Mouse (Mus musculus): Measurements from ENCODE around the gene Dazap2. TPM values are rescaled to one million over a fixed set of nuclear protein-coding genes. Genes with fewer than 3 reads are reported as not detected.

The Dazap2 gene
- 214 and 220 TPM in 2 replicates for polyA plus RNA-seq (2012; rRNA removed)

DNA sequence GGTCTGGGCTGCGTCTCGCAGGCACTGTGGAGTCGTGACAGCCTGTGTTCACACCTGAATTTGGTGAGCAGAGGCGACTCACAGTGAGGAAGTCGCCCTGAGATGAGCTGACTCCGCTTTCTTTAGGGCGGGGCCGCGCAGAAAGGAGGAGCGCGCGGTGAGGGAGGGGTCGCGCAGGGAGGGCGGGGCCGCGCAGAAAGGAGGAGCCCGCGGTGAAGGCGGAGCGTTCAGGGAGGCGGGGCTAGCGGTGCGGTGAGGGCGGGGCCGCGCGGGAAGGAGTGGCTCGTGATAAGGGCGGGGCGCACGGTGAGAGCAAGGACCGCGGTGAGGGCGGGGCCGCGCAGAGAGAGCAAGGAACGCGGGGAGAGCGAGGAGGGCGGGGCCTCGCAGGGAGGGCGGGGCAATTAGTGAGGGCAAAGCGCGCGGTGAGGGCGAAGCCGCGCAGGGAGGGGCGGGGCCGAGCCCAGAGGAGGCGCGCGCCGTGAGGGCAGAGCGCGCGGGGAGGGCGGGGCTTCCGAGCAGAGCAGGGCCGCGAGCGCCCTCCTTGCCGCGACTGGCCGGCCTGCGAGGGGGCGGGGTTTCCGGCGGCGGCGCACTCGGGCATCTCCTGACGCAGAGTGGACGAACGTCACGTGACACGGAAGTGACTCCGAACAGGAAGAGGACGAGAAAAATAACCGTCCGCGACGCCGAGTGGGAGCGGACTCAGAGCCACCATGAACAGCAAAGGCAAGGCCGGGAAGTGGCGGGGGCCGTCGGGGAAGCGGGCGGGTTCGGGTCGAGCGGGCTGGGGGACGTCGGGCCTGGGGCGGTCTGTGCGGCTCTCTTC lies at the start of gene Dazap2:
Gene Dazap2 (plus strand): TSS at position 354 of the 829 bp plus-strand sequence.
- TF ChIP-seq CTCF (IDR thresholded peaks at IDR 0.05; ENCODE audit: borderline replicate concordance, insufficient read depth, low read depth, low read length) (no peak), POLR2A (IDR thresholded peaks at IDR 0.05; ENCODE audit: borderline replicate concordance, insufficient read depth, low read length) (peak; percentile 92)

DNA sequence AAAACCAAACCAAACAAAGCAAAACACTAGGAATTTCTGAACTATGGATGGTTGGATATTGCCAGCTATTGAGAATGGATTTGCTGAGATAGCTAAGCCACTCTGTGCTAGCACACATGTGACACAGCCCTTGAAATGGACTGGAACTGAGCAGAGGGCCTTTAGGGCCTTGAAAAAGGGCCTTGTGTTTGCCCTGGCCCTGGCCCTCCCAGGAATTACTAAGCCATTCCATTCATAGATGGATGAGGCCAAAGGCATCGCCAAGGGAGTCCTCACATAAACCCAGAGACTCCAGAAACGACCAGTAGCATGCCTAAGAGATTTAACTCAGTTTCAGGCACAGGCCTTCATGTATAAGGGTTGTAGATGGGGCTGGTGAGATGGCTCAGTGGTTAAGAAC lies 48.6 kb upstream of the Dazap2 start:
- Histone ChIP-seq H3K27me3 (ENCODE audit: control insufficient read depth, insufficient read depth, low read length) (no peaks in the 10 kb centered on the region), H3K4me3 (replicated peaks; ENCODE audit: insufficient read depth, low read depth, low read length) (no peak overlapping the region), H3K4me1 (ENCODE audit: control insufficient read depth, insufficient read depth, low read length) (no peaks in the 10 kb centered on the region), H3K27ac (ENCODE audit: insufficient read depth, low read length) (no peak overlapping the region)
- no peak for DNase-seq
- WGBS: 62% methylated on average over 2 of the region's 2 CpGs
- no peak for TF ChIP-seq POLR2A (IDR thresholded peaks at IDR 0.05; ENCODE audit: borderline replicate concordance, insufficient read depth, low read length)
- TF ChIP-seq CTCF (IDR thresholded peaks at IDR 0.05; ENCODE audit: borderline replicate concordance, insufficient read depth, low read depth, low read length): no peak

More for the DNA sequence above, at the start of gene Dazap2:
- DNase-seq: peak; percentile 98
- Histone ChIP-seq H3K4me1 (ENCODE audit: control insufficient read depth, insufficient read depth, low read length) (no peaks in the 10 kb centered on the region), H3K4me3 (replicated peaks; ENCODE audit: insufficient read depth, low read depth, low read length) (peak within 1 kb of the TSS; percentile 91), H3K27ac (ENCODE audit: insufficient read depth, low read length) (peak within 1 kb of the TSS; percentile 92), H3K27me3 (ENCODE audit: control insufficient read depth, insufficient read depth, low read length) (no peaks in the 10 kb centered on the region)
- 1% methylated on average over 88 of the region's 99 CpGs for WGBS

DNA sequence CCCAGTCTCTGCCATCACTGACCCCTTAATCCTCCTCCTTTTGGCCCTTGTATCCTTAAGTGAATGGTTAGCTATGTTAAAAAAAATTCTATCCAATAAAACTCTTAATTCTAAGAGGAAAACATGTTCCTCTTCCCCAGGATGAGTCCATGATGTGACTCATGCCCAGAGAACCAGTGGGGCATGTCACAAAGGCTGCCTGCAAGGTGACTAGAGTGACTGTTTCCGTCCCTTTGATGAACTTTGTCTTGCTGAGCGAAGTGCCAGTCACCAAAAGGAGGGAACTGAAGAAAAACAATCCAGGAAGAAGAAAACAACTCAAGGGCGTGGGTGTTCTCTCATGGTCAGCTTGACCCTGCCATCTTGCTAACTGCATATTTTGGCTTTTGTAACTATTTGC lies 45.9 kb upstream of the Dazap2 start:
- TF ChIP-seq CTCF (IDR thresholded peaks at IDR 0.05; ENCODE audit: borderline replicate concordance, insufficient read depth, low read depth, low read length): no peak
- TF ChIP-seq POLR2A (IDR thresholded peaks at IDR 0.05; ENCODE audit: borderline replicate concordance, insufficient read depth, low read length): no peak
- no peaks in the 10 kb centered on the region for H3K27me3 ChIP-seq (ENCODE audit: control insufficient read depth, insufficient read depth, low read length)
- DNase-seq: no peak
- 76% methylated on average over 3 of the region's 3 CpGs for WGBS
- H3K27ac ChIP-seq (ENCODE audit: insufficient read depth, low read length): no peak overlapping the region
- no peaks in the 10 kb centered on the region for H3K4me1 ChIP-seq (ENCODE audit: control insufficient read depth, insufficient read depth, low read length)
- H3K4me3 ChIP-seq (replicated peaks; ENCODE audit: insufficient read depth, low read depth, low read length): no peak overlapping the region

DNA sequence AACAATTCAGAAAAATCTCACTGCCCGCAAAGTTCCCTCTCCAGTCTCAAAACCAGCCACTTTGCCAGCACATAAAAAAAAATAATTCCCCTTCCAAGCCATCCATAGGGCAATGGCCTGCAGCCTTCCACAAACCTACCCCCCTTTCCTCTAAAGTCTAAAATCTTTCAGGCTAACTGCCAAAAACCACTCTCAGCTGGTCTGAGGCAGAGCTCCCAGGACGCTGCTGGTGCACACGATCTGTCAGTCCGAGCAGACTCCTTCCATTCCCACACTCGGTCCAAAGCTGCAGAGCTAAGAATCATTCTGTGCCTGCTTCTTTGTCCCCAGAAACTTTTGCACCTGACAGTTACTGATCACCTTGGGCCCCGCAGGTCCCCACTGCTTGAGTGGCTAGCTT lies 41.2 kb upstream of the Dazap2 start:
- WGBS: 27% methylated on average over 6 of the region's 6 CpGs
- TF ChIP-seq POLR2A (IDR thresholded peaks at IDR 0.05; ENCODE audit: borderline replicate concordance, insufficient read depth, low read length) (no peak), CTCF (IDR thresholded peaks at IDR 0.05; ENCODE audit: borderline replicate concordance, insufficient read depth, low read depth, low read length) (no peak)
- H3K27ac ChIP-seq (ENCODE audit: insufficient read depth, low read length): no peak overlapping the region
- H3K27me3 ChIP-seq (ENCODE audit: control insufficient read depth, insufficient read depth, low read length): no peaks in the 10 kb centered on the region
- H3K4me3 ChIP-seq (replicated peaks; ENCODE audit: insufficient read depth, low read depth, low read length): no peak overlapping the region
- peaks cover 10% of the 10 kb centered on the region; the same call in 1 of the 2 replicates for H3K4me1 ChIP-seq (ENCODE audit: control insufficient read depth, insufficient read depth, low read length)
- DNase-seq: no peak

DNA sequence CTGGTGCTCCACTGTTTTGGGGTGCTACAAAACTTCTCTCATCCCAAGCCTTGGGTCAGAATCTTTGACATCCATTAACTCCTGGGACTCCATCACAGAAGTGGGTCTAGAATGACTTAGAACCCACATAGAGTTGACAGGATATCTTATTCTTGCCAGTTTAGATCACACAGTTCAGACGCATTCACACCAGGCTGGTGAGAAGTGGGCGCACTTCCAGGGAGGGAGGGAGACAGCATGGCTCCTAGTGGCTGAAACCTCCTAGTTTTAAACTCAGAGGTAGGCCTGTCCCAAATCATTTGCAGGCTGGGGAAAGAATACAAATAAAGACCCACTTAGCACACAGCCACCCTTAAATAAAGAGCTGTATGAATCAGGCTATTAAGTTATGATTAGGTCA lies 40.8 kb upstream of the Dazap2 start:
- no peak overlapping the region for H3K27ac ChIP-seq (ENCODE audit: insufficient read depth, low read length)
- H3K27me3 ChIP-seq (ENCODE audit: control insufficient read depth, insufficient read depth, low read length): no peaks in the 10 kb centered on the region
- WGBS: 28% methylated on average over 2 of the region's 2 CpGs
- no peak overlapping the region for H3K4me3 ChIP-seq (replicated peaks; ENCODE audit: insufficient read depth, low read depth, low read length)
- peaks cover 10% of the 10 kb centered on the region; the same call in 1 of the 2 replicates for H3K4me1 ChIP-seq (ENCODE audit: control insufficient read depth, insufficient read depth, low read length)
- no peak for TF ChIP-seq CTCF (IDR thresholded peaks at IDR 0.05; ENCODE audit: borderline replicate concordance, insufficient read depth, low read depth, low read length)
- TF ChIP-seq POLR2A (IDR thresholded peaks at IDR 0.05; ENCODE audit: borderline replicate concordance, insufficient read depth, low read length): no peak
- no peak for DNase-seq

DNA sequence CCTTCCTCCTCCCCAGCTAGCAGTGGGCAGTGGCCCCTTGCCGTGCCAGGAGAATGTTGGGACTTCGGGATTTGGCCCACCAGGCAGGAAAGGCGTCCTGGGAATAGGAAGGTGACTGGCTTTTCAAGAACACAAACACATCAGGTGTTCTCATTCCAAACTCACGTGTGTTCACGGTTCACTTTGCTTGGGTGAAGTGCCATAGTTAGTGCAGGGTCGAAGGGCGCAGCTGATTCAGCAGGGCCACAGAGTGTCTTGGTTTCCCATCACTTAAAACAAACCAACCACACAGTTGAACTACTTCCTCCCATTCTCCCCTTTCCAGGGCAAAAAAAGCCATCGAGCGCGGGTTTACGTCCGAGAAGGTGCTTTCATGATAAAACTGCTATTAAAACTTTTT lies 39.8 kb upstream of the Dazap2 start:
- WGBS: 89% methylated on average over 12 of the region's 12 CpGs
- Histone ChIP-seq H3K4me1 (ENCODE audit: control insufficient read depth, insufficient read depth, low read length) (peaks cover 10% of the 10 kb centered on the region; the same call in 1 of the 2 replicates), H3K27me3 (ENCODE audit: control insufficient read depth, insufficient read depth, low read length) (no peaks in the 10 kb centered on the region), H3K4me3 (replicated peaks; ENCODE audit: insufficient read depth, low read depth, low read length) (no peak overlapping the region), H3K27ac (ENCODE audit: insufficient read depth, low read length) (no peak overlapping the region)
- TF ChIP-seq CTCF (IDR thresholded peaks at IDR 0.05; ENCODE audit: borderline replicate concordance, insufficient read depth, low read depth, low read length) (no peak), POLR2A (IDR thresholded peaks at IDR 0.05; ENCODE audit: borderline replicate concordance, insufficient read depth, low read length) (no peak)
- DNase-seq: no peak

DNA sequence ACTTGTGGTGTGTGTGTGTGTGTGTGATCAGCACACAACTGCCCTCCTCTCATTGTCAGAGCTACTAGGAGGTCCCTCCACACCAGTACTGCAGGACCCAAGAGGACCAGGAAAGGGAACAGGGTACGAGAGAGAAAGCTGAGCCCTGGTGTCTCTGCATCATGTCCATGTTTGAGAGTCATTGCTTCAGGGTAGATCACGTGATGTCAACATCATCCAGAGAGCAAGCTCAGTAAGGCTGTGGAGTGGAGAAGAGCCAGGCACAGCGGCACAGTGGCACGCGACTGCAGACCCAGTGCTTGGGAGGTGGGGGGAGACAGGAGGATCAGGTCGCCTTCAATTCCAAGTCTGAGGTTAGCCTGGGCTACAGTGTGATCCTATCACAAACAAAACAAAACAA lies 38.8 kb upstream of the Dazap2 start:
- Histone ChIP-seq H3K27me3 (ENCODE audit: control insufficient read depth, insufficient read depth, low read length) (no peaks in the 10 kb centered on the region), H3K4me1 (ENCODE audit: control insufficient read depth, insufficient read depth, low read length) (peaks cover 10% of the 10 kb centered on the region; the same call in 1 of the 2 replicates), H3K4me3 (replicated peaks; ENCODE audit: insufficient read depth, low read depth, low read length) (no peak overlapping the region), H3K27ac (ENCODE audit: insufficient read depth, low read length) (no peak overlapping the region)
- TF ChIP-seq POLR2A (IDR thresholded peaks at IDR 0.05; ENCODE audit: borderline replicate concordance, insufficient read depth, low read length) (no peak), CTCF (IDR thresholded peaks at IDR 0.05; ENCODE audit: borderline replicate concordance, insufficient read depth, low read depth, low read length) (no peak)
- WGBS: 42% methylated on average over 6 of the region's 6 CpGs
- DNase-seq: no peak

DNA sequence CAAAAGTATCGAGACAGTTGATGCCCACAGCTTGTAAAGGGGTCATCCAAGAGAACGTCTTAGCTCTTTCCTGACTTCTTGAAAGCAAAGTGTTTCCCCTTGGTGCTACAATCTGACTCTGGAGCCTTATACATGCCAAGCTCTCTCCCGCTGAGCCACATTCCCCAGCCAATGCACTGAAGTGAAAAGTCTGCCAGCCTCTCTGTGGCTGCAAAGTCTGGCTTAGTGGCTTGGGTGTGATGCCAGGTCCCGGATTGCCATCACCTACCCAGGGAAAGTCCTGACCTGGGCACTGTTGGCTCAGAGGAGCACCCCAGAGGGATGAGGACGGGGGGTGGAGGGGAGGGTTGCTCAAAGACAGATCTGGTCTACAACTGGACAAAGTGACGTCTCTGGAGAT lies 38.3 kb upstream of the Dazap2 start:
- Histone ChIP-seq H3K27ac (ENCODE audit: insufficient read depth, low read length) (no peak overlapping the region), H3K4me1 (ENCODE audit: control insufficient read depth, insufficient read depth, low read length) (peaks cover 10% of the 10 kb centered on the region; the same call in 1 of the 2 replicates), H3K27me3 (ENCODE audit: control insufficient read depth, insufficient read depth, low read length) (no peaks in the 10 kb centered on the region), H3K4me3 (replicated peaks; ENCODE audit: insufficient read depth, low read depth, low read length) (no peak overlapping the region)
- TF ChIP-seq POLR2A (IDR thresholded peaks at IDR 0.05; ENCODE audit: borderline replicate concordance, insufficient read depth, low read length): no peak
- TF ChIP-seq CTCF (IDR thresholded peaks at IDR 0.05; ENCODE audit: borderline replicate concordance, insufficient read depth, low read depth, low read length): no peak
- 14% methylated on average over 6 of the region's 6 CpGs for WGBS
- peak in 1 of 2 experiments; percentile 19 for DNase-seq
